Mouse (Mus musculus): ENCODE measurements around the gene Hmga1b. TPM values are rescaled to one million over a fixed set of nuclear protein-coding genes. Genes with fewer than 3 reads are reported as not detected.
"Not testable (repeated sequence)": the region's sequence is repeated elsewhere in the genome, so short reads cannot be mapped to it uniquely, and the experiment has no call there.

The Hmga1b gene
- polyA plus RNA-seq, 1 experiment, result 3.1 TPM

DNA sequence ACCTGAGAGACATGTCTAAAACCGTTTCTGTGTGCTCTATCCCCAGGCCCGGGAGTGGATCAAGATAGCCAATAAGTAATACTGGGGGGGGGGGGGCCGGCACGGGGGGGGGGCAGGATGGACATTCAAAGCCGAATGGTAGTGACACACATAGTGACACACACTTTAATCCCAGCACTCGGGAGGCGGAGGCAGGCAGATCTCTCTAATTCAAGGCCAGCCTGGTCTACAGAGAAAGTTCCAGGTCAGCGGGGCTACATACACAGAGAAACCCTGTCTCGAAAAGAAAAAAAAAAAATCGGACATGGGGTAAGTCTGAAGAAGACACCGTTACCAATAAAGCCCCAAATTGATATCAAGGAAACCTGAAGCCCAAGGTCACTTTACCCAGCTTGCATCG, 35.0 kb upstream of the Hmga1b start:
- 59% methylated on average over 12 of the region's 12 CpGs for WGBS
- Histone ChIP-seq H3K4me1 (ENCODE audit: control insufficient read depth, insufficient read depth, low read length) (no peaks in the 10 kb centered on the region; the same call in 1 of the 2 replicates), H3K27me3 (ENCODE audit: control insufficient read depth, insufficient read depth, low read length) (no peaks in the 10 kb centered on the region), H3K27ac (ENCODE audit: insufficient read depth, low read length) (no peak overlapping the region), H3K4me3 (replicated peaks; ENCODE audit: insufficient read depth, low read depth, low read length) (no peak overlapping the region)
- TF ChIP-seq POLR2A (IDR thresholded peaks at IDR 0.05; ENCODE audit: borderline replicate concordance, insufficient read depth, low read length) (no peak), CTCF (IDR thresholded peaks at IDR 0.05; ENCODE audit: borderline replicate concordance, insufficient read depth, low read depth, low read length) (no peak)
- DNase-seq, result no peak

DNA sequence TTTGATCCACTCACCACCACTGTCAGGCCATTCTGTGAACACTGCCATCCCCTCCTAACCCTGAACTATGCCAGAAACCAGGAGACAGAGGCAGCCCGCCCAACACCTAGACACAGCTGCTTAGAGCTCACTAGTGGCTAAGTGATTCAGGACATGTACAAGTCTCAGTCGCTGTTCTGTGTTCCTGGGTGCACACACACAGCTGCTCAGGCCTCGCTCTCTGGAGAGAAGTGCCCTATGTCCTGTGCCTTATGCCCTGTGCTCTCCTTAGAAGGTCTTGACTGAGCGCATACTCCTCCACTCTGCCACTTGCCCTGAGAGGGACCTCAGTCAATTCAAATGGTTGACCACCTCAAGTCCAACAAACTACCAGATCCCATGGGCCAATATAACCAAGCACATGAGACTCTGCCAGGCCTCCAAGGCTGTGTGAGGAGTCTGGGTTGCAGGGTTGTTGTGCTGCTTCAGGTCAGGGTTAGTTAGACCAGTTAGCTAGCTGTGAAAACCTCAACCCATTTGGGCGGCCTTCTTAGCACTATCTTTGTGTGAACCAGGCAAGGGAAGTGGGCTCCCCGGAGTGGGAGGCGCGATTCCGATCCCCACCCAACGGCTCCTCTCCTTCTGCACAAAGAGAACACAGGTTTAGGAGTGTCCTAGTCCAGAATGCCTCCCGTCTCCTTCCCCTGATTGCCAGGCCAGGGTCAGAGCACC, 33.9 kb upstream of the Hmga1b start:
- Histone ChIP-seq H3K27me3 (ENCODE audit: control insufficient read depth, insufficient read depth, low read length) (no peaks in the 10 kb centered on the region), H3K27ac (ENCODE audit: insufficient read depth, low read length) (no peak overlapping the region), H3K4me3 (replicated peaks; ENCODE audit: insufficient read depth, low read depth, low read length) (no peak overlapping the region), H3K4me1 (ENCODE audit: control insufficient read depth, insufficient read depth, low read length) (no peaks in the 10 kb centered on the region; the same call in 1 of the 2 replicates)
- DNase-seq, result no peak
- WGBS, result 77% methylated on average over 11 of the region's 11 CpGs
- TF ChIP-seq CTCF (IDR thresholded peaks at IDR 0.05; ENCODE audit: borderline replicate concordance, insufficient read depth, low read depth, low read length) (no peak), POLR2A (IDR thresholded peaks at IDR 0.05; ENCODE audit: borderline replicate concordance, insufficient read depth, low read length) (no peak)

DNA sequence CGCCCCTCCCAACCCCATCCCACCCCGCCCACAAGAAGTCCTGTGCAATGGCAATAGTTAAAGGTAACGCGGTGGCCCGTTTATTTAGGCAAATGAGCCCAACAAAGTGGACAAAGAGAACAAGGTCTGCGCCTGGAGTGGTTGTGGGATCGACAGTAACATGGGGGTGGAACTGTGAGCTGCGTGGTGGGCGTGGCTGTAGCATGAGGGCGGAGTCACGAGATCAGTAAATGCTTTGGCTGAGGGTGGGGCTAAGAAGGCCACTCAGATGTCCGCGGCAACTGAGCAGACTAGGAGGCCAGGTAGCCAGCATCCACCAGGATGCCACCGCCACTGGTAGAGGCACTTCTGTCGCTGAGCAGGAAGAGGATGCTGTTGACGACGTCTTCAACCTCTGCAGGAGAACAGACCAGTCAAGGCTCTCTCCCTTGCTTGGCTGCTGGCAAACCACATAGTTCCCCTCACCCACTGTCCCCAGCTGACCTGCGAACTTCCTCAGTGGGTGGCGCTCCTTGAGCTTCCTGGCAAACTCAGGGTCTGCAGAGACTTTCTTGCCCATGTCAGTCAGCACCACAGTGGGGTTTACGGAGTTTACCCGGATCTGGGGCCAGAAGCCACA, 33.1 kb upstream of the Hmga1b start:
- 5% methylated on average over 17 of the region's 21 CpGs for WGBS
- not testable (repeated sequence) for H3K4me1 ChIP-seq (ENCODE audit: control insufficient read depth, insufficient read depth, low read length); H3K27me3 ChIP-seq (ENCODE audit: control insufficient read depth, insufficient read depth, low read length); H3K4me3 ChIP-seq (replicated peaks; ENCODE audit: insufficient read depth, low read depth, low read length); DNase-seq; H3K27ac ChIP-seq (ENCODE audit: insufficient read depth, low read length)

DNA sequence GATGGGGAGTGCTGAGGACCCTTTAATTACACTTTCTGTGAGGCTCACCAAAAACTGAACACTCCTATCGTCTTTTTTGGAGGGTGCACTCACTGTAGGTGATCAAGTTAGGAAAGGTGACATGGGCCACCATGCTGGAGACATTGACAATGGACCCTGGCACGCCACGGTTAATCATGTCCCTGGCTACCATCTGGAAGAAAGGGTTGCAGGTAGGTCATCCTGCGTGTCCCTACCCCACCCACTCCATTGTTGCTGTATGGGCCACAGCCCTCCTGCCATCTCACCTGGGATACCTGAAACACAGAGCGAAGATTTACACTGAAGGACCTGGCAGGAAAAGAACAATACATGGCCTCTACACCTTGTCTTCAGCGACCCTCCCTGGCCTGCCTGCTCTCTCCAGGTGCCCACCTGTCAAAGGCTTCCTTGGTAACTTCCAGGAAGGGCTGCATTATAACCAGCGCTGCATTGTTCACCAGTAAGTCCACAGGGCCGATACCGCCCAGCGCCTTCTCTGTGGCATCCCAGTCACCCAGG, 32.2 kb upstream of the Hmga1b start:
- Histone ChIP-seq H3K27me3 (ENCODE audit: control insufficient read depth, insufficient read depth, low read length) (no peaks in the 10 kb centered on the region), H3K27ac (ENCODE audit: insufficient read depth, low read length) (no peak overlapping the region), H3K4me3 (replicated peaks; ENCODE audit: insufficient read depth, low read depth, low read length) (no peak overlapping the region), H3K4me1 (ENCODE audit: control insufficient read depth, insufficient read depth, low read length) (no peaks in the 10 kb centered on the region; the same call in 1 of the 2 replicates)
- TF ChIP-seq POLR2A (IDR thresholded peaks at IDR 0.05; ENCODE audit: borderline replicate concordance, insufficient read depth, low read length) (no peak), CTCF (IDR thresholded peaks at IDR 0.05; ENCODE audit: borderline replicate concordance, insufficient read depth, low read depth, low read length) (no peak)
- 87% methylated on average over 10 of the region's 10 CpGs for WGBS
- no peak for DNase-seq

DNA sequence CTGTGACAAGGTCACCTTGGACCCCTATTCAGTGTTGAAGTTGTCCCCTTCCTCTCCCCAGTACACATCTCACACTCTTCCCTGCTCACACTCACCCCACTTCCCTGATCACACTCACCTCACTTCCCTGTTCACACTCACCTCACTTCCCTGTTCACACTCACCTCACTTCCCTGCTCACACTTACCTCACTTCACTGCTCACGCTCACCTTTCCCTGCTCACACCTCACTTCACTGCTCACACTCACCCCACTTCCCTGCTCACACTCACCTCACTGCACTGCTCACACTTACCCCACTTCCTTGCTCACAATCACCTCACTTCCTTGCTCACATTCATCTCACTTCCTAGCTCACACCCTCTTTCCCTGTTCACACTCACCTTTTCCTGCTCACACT, 31.2 kb upstream of the Hmga1b start:
- no peak for TF ChIP-seq CTCF (IDR thresholded peaks at IDR 0.05; ENCODE audit: borderline replicate concordance, insufficient read depth, low read depth, low read length)
- TF ChIP-seq POLR2A (IDR thresholded peaks at IDR 0.05; ENCODE audit: borderline replicate concordance, insufficient read depth, low read length), result no peak
- Histone ChIP-seq H3K4me3 (replicated peaks; ENCODE audit: insufficient read depth, low read depth, low read length) (no peak overlapping the region), H3K4me1 (ENCODE audit: control insufficient read depth, insufficient read depth, low read length) (no peaks in the 10 kb centered on the region; the same call in 1 of the 2 replicates), H3K27me3 (ENCODE audit: control insufficient read depth, insufficient read depth, low read length) (no peaks in the 10 kb centered on the region), H3K27ac (ENCODE audit: insufficient read depth, low read length) (no peak overlapping the region)
- DNase-seq, result no peak
- 100% methylated on average over 1 of the region's 1 CpGs for WGBS

DNA sequence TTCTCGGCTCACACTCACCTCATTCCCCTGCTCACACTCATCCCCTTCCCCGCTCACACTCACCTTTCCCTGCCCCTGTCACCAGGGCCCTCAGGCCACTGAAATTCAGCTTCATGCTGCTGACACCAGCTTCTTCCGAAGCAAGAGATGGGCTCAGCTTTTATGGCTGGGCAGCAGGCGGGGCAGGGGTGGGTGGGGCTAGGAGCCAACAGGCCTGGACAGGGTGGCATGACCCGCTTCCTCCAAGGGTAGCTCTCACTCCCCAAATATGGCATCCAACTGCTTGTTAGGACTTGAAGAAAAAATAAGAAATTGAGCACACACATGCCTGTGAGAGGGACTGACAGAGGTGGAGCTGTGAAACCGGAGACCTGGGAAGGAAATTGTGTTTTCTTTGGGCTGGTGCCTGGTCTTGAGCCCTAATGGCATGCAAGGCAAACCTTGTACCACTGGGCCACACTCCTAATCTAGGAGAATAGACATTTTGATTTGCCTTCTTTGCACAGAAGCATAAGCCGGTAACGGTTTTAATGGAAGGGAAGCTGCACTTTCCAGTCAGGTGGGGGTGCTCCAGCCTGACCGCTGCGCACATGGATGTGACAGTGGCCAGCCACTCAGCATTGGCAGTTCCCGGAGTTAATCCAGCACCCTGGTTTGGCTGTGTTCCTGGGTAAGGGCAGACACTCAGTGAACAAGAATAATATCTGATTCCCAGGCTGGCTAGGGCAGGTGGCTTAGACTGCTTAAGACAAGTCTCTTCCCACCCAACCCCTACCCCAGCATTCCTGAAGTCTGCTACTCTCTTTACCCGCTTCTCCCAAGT, 30.5 kb upstream of the Hmga1b start, which contains the start of gene Cbr2:
Gene Cbr2 (minus strand): TSS at position 257 of the 823 bp plus-strand sequence.
- WGBS, result 68% methylated on average over 12 of the region's 12 CpGs
- H3K27ac ChIP-seq (ENCODE audit: insufficient read depth, low read length), result no peak within 1 kb of the TSS
- TF ChIP-seq POLR2A (IDR thresholded peaks at IDR 0.05; ENCODE audit: borderline replicate concordance, insufficient read depth, low read length), result no peak
- TF ChIP-seq CTCF (IDR thresholded peaks at IDR 0.05; ENCODE audit: borderline replicate concordance, insufficient read depth, low read depth, low read length), result no peak

DNA sequence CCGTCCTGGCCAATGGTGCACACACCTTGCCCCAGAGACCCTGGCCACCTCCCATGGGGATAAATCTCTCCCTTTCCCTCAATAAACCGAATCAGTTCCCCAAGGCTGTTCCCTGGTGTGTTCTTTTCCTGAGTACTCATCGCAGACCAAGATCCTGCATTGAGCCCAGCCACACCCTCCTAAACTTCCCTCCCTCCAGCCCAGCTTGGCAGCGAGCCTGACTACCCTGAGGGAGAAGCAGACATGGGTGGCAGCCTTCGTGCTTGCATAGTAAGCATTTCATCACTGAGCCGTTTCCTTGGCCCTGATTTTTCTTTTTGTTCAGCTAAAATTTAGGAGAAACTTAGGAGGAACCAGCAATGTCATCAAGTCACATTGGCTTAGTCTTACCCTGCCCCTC, 29.1 kb upstream of the Hmga1b start:
- TF ChIP-seq CTCF (IDR thresholded peaks at IDR 0.05; ENCODE audit: borderline replicate concordance, insufficient read depth, low read depth, low read length) (no peak), POLR2A (IDR thresholded peaks at IDR 0.05; ENCODE audit: borderline replicate concordance, insufficient read depth, low read length) (no peak)
- WGBS, result 38% methylated on average over 6 of the region's 6 CpGs
- Histone ChIP-seq H3K27ac (ENCODE audit: insufficient read depth, low read length) (no peak overlapping the region), H3K27me3 (ENCODE audit: control insufficient read depth, insufficient read depth, low read length) (no peaks in the 10 kb centered on the region), H3K4me3 (replicated peaks; ENCODE audit: insufficient read depth, low read depth, low read length) (no peak overlapping the region), H3K4me1 (ENCODE audit: control insufficient read depth, insufficient read depth, low read length) (no peaks in the 10 kb centered on the region)
- no peak for DNase-seq

More for the DNA sequence above, 30.5 kb upstream of the Hmga1b start, which contains the start of gene Cbr2:
- Histone ChIP-seq H3K27me3 (ENCODE audit: control insufficient read depth, insufficient read depth, low read length) (no peaks in the 10 kb centered on the region), H3K4me1 (ENCODE audit: control insufficient read depth, insufficient read depth, low read length) (no peaks in the 10 kb centered on the region), H3K4me3 (replicated peaks; ENCODE audit: insufficient read depth, low read depth, low read length) (no peak within 1 kb of the TSS)
- no peak for DNase-seq

All from cerebellum, adult 2 months (tissue).